Mouse (Mus musculus): Measurements from ENCODE around the gene Spr. TPM values are rescaled to one million over a fixed set of nuclear protein-coding genes. Genes with fewer than 3 reads are reported as not detected.
"Not testable (repeated sequence)": the region's sequence is repeated elsewhere in the genome, so short reads cannot be mapped to it uniquely, and the experiment has no call there.

Gene Spr
- 10 to 100 TPM; 41.1 to 41.7 TPM for total RNA-seq (2021)

GRCm38 (mm10) chr6:85137217-85138035 is at the start of gene Spr:
Gene Spr (minus strand): TSS chr6:85137766.
- intact Hi-C loops (cut with DNase I) = no loop called here
- peak; percentile 89 for DNase-seq

GRCm38 (mm10) chr6:85186744-85187059 is 49.1 kb upstream of the Spr start:
- DNase-seq = no peak
- intact Hi-C loops (cut with DNase I) = loop anchor here (10.0 kb wide), 1 partner anchor 148 kb away; the partner anchor contains the start of gene Sfxn5

- DNase-seq = no peak
- intact Hi-C loops (cut with DNase I) = loop anchor here (10.0 kb wide), 1 partner anchor 149 kb away; the partner anchor contains the start of gene Sfxn5
These were observed 48.6 kb upstream of the Spr start for GRCm38 (mm10) chr6:85186033-85186743.

GRCm38 (mm10) chr6:85183951-85184350 is 46.4 kb upstream of the Spr start:
- intact Hi-C loops (cut with DNase I) = loop anchor here (10.0 kb wide), 1 partner anchor 151 kb away; the partner anchor contains the start of gene Sfxn5
- DNase-seq = no peak

GRCm38 (mm10) chr6:85180036-85180435 is 42.5 kb upstream of the Spr start:
- no peak for DNase-seq
- intact Hi-C loops (cut with DNase I) = loop anchor here (10.0 kb wide), 1 partner anchor 155 kb away; the partner anchor contains the start of gene Sfxn5

- intact Hi-C loops (cut with DNase I) = no loop called here
- DNase-seq = no peak
These were observed 42.0 kb upstream of the Spr start for GRCm38 (mm10) chr6:85179569-85179968.

- intact Hi-C loops (cut with DNase I) = no loop called here
These were observed 27.9 kb upstream of the Spr start for GRCm38 (mm10) chr6:85165440-85165921.

GRCm38 (mm10) chr6:85160201-85160923 is 22.8 kb upstream of the Spr start:
- intact Hi-C loops (cut with DNase I) = loop anchor here (2.0 kb wide), 1 partner anchor 250 kb away; no protein-coding TSS in a partner anchor

More at GRCm38 (mm10) chr6:85165440-85165921, 27.9 kb upstream of the Spr start:
- DNase-seq = no peak

GRCm38 (mm10) chr6:85159092-85159760 is 21.7 kb upstream of the Spr start:
- DNase-seq = peak; percentile 57
- intact Hi-C loops (cut with DNase I) = not testable (repeated sequence)

More at GRCm38 (mm10) chr6:85160201-85160923, 22.8 kb upstream of the Spr start:
- DNase-seq = peak; percentile 77

GRCm38 (mm10) chr6:85158040-85158804 is 20.7 kb upstream of the Spr start:
- intact Hi-C loops (cut with DNase I); DNase-seq: not testable (repeated sequence)

- DNase-seq; intact Hi-C loops (cut with DNase I): not testable (repeated sequence)
These were observed 19.0 kb upstream of the Spr start for GRCm38 (mm10) chr6:85156551-85156950.

GRCm38 (mm10) chr6:85154861-85155528 is 17.4 kb upstream of the Spr start:
- peak; percentile 41 for DNase-seq
- intact Hi-C loops (cut with DNase I) = no loop called here

GRCm38 (mm10) chr6:85153970-85154540 is 16.5 kb upstream of the Spr start:
- DNase-seq = peak; percentile 83
- intact Hi-C loops (cut with DNase I) = no loop called here

GRCm38 (mm10) chr6:85150386-85150785 is 12.8 kb upstream of the Spr start:
- intact Hi-C loops (cut with DNase I) = no loop called here
- no peak for DNase-seq

GRCm38 (mm10) chr6:85147636-85148035 is 10.1 kb upstream of the Spr start:
- intact Hi-C loops (cut with DNase I) = no loop called here
- DNase-seq = no peak

- intact Hi-C loops (cut with DNase I) = no loop called here
These were observed 6.9 kb upstream of the Spr start for GRCm38 (mm10) chr6:85144466-85144865.

GRCm38 (mm10) chr6:85141013-85141412 is 3.4 kb upstream of the Spr start:
- DNase-seq = peak; percentile 27
- intact Hi-C loops (cut with DNase I) = not testable (repeated sequence)

More at GRCm38 (mm10) chr6:85144466-85144865, 6.9 kb upstream of the Spr start:
- DNase-seq = no peak

- intact Hi-C loops (cut with DNase I) = no loop called here
- DNase-seq = no peak
These were observed 2.0 kb upstream of the Spr start for GRCm38 (mm10) chr6:85139534-85139933.
